Mouse (Mus musculus) MEL (cell line): Measurements from ENCODE around the gene Hoxd4. TPM values are rescaled to one million over a fixed set of nuclear protein-coding genes. Genes with fewer than 3 reads are reported as not detected.

Experiments
- DNase-seq: peaks from one replicate; pipeline ENCODE4 v3.0.0; 2011; ENCODE audit warnings: low read depth, low spot score
- H3K27ac ChIP-seq: 2 replicates; pipeline ENCODE4 v1.5.1; 2012; ENCODE audit warnings: low read depth, mild to moderate bottlenecking, control low read depth, low read length, moderate library complexity; ENCODE audit not compliant: control insufficient read depth
- H3K27me3 ChIP-seq, 2 experiments: fragments of 150-350 bp in 1 of 2; sonication (generic) in 1 of 2; 2 replicates each; pipeline ENCODE4 v1.6.1; 2012; ENCODE audit warnings: low read length in 2 of 2, mild to moderate bottlenecking in 2 of 2, improper control_type of control experiment in 1 of 2, moderate library complexity in 1 of 2; ENCODE audit not compliant: insufficient read depth in 2 of 2, control insufficient read depth in 1 of 2
- H3K36me3 ChIP-seq, 2 experiments: 2 replicates each; pipeline ENCODE4 v1.6.1; 2012 to 2014; ENCODE audit warnings: low read length in 2 of 2, improper control_type of control experiment in 1 of 2, inconsistent platforms in 1 of 2, mild to moderate bottlenecking in 1 of 2; ENCODE audit not compliant: insufficient read depth in 2 of 2, control insufficient read depth in 1 of 2
- H3K4me1 ChIP-seq, 2 experiments: fragments of 150-350 bp in 1 of 2; sonication (generic) in 1 of 2; 2 replicates each; pipeline ENCODE4 v1.6.1; 2012; ENCODE audit warnings: low read length in 2 of 2, improper control_type of control experiment in 1 of 2, mild to moderate bottlenecking in 1 of 2; ENCODE audit not compliant: insufficient read depth in 2 of 2, control insufficient read depth in 1 of 2
- H3K4me3 ChIP-seq, 2 experiments: fragments of 150-350 bp in 1 of 2; sonication (generic) in 1 of 2; 2 replicates each; pipeline ENCODE4 v1.5.1; 2012; ENCODE audit warnings: low read depth in 2 of 2, low read length in 2 of 2, mild to moderate bottlenecking in 2 of 2, moderate library complexity in 2 of 2, control low read depth in 1 of 2, improper control_type of control experiment in 1 of 2; ENCODE audit not compliant: control insufficient read depth in 1 of 2, insufficient read depth in 1 of 2
- H3K79me2 ChIP-seq: 2 replicates; pipeline ENCODE4 v1.6.1; 2012; ENCODE audit warnings: mild to moderate bottlenecking, low read length, moderate library complexity; ENCODE audit not compliant: control insufficient read depth, poor library complexity, insufficient read depth
- H3K9ac ChIP-seq: 2 replicates; pipeline ENCODE4 v1.6.1; 2012; ENCODE audit warnings: low read depth, mild to moderate bottlenecking, control low read depth, low read length, moderate library complexity; ENCODE audit not compliant: control insufficient read depth, poor library complexity, severe bottlenecking
- H3K9me3 ChIP-seq: fragments of 150-350 bp; sonication (generic); replicated peaks from 2 replicates; pipeline ENCODE4 v1.6.1; 2012; ENCODE audit warnings: mild to moderate bottlenecking, low read length, improper control_type of control experiment, moderate library complexity; ENCODE audit not compliant: insufficient read depth
- BHLHE40 ChIP-seq: IDR thresholded peaks from 2 replicates; pipeline ENCODE4 v1.6.1; 2012; ENCODE audit warnings: low read depth, mild to moderate bottlenecking, inconsistent platforms, low read length, improper control_type of control experiment, borderline replicate concordance
- CTCF ChIP-seq, 3 experiments: IDR thresholded peaks in 2 of 3; conservative IDR thresholded peaks in 1 of 3; 2 replicates each; pipeline ENCODE4 v1.5.1; 2011 to 2012; ENCODE audit warnings: low read length in 3 of 3, low read depth in 2 of 3, mild to moderate bottlenecking in 2 of 3, improper control_type of control experiment in 1 of 3, inconsistent platforms in 1 of 3, mixed read lengths in 1 of 3, moderate library complexity in 1 of 3; ENCODE audit not compliant: control insufficient read depth in 1 of 3, insufficient read depth in 1 of 3, poor library complexity in 1 of 3, severe bottlenecking in 1 of 3
- E2F4 ChIP-seq: IDR thresholded peaks from 2 replicates; pipeline ENCODE4 v1.6.1; 2011; ENCODE audit warnings: low read depth, low read length, improper control_type of control experiment, borderline replicate concordance
- ELF1 ChIP-seq: IDR thresholded peaks from 2 replicates; pipeline ENCODE4 v1.6.1; 2014; ENCODE audit warnings: low read depth, mild to moderate bottlenecking, inconsistent platforms, low read length, improper control_type of control experiment, moderate library complexity
- ETS1 ChIP-seq: IDR thresholded peaks from 2 replicates; pipeline ENCODE4 v1.6.1; 2012; ENCODE audit warnings: low read depth, mild to moderate bottlenecking, inconsistent platforms, low read length, improper control_type of control experiment, moderate library complexity
- GABPA ChIP-seq: IDR thresholded peaks from 2 replicates; pipeline ENCODE4 v1.6.1; 2012; ENCODE audit warnings: low read depth, mild to moderate bottlenecking, inconsistent platforms, low read length, improper control_type of control experiment, moderate library complexity
- GATA1 ChIP-seq: IDR thresholded peaks from 2 replicates; pipeline ENCODE4 v1.6.1; 2011; ENCODE audit warnings: low read depth, low read length, improper control_type of control experiment
- HCFC1 ChIP-seq: IDR thresholded peaks from 2 replicates; pipeline ENCODE4 v1.6.1; 2012; ENCODE audit warnings: low read depth, mild to moderate bottlenecking, inconsistent platforms, low read length, improper control_type of control experiment, moderate library complexity
- JUND ChIP-seq: IDR thresholded peaks from 2 replicates; pipeline ENCODE4 v1.6.1; 2011; ENCODE audit warnings: low read depth, mild to moderate bottlenecking, improper control_type of control experiment, low read length
- KAT2A ChIP-seq: conservative IDR thresholded peaks from 2 replicates; pipeline ENCODE4 v1.6.1; 2012; ENCODE audit warnings: low read depth, low read length, improper control_type of control experiment, inconsistent platforms
- MXI1 ChIP-seq: IDR thresholded peaks from 2 replicates; pipeline ENCODE4 v1.6.1; 2011; ENCODE audit warnings: mild to moderate bottlenecking, low read depth, low read length, improper control_type of control experiment
- POLR2A ChIP-seq, 2 experiments: IDR thresholded peaks; 2 replicates each; pipeline ENCODE4 v1.6.1; 2011 to 2012; ENCODE audit warnings: low read length in 2 of 2, mild to moderate bottlenecking in 2 of 2, control low read depth in 1 of 2, improper control_type of control experiment in 1 of 2, low read depth in 1 of 2, moderate library complexity in 1 of 2; ENCODE audit not compliant: control insufficient read depth in 1 of 2, insufficient read depth in 1 of 2, poor library complexity in 1 of 2
- POLR2AphosphoS2 ChIP-seq: IDR thresholded peaks from 2 replicates; pipeline ENCODE4 v1.6.1; 2011; ENCODE audit warnings: low read length, improper control_type of control experiment
- POLR2AphosphoS5 ChIP-seq: IDR thresholded peaks from 2 replicates; pipeline ENCODE4 v1.6.1; 2012; ENCODE audit warnings: low read depth, borderline replicate concordance, mild to moderate bottlenecking, inconsistent platforms, low read length, moderate library complexity, mixed read lengths
- RAD21 ChIP-seq: IDR thresholded peaks from 2 replicates; pipeline ENCODE4 v1.6.1; 2011; ENCODE audit warnings: mild to moderate bottlenecking, low read depth, low read length, improper control_type of control experiment
- RCOR1 ChIP-seq: IDR thresholded peaks from 2 replicates; pipeline ENCODE4 v1.6.1; 2012; ENCODE audit warnings: low read depth, mild to moderate bottlenecking, inconsistent platforms, low read length, improper control_type of control experiment
- SMC3 ChIP-seq: IDR thresholded peaks from 2 replicates; pipeline ENCODE4 v1.6.1; 2011; ENCODE audit warnings: low read depth, low read length, improper control_type of control experiment
- TBP ChIP-seq: IDR thresholded peaks from 2 replicates; pipeline ENCODE4 v1.8.0; 2011; ENCODE audit warnings: low read depth, low read length, improper control_type of control experiment
- TCF12 ChIP-seq: IDR thresholded peaks from 2 replicates; pipeline ENCODE4 v1.6.1; 2014; ENCODE audit warnings: low read depth, mild to moderate bottlenecking, inconsistent platforms, low read length, improper control_type of control experiment, moderate library complexity
- UBTF ChIP-seq: IDR thresholded peaks from 2 replicates; pipeline ENCODE4 v1.6.1; 2012; ENCODE audit warnings: low read depth, mild to moderate bottlenecking, inconsistent platforms, low read length, improper control_type of control experiment, moderate library complexity, borderline replicate concordance; ENCODE audit not compliant: insufficient read depth
- ZC3H11A ChIP-seq: IDR thresholded peaks from 2 replicates; pipeline ENCODE4 v1.6.1; 2012; ENCODE audit warnings: low read depth, mild to moderate bottlenecking, inconsistent platforms, low read length, improper control_type of control experiment
- ZKSCAN1 ChIP-seq: IDR thresholded peaks from 2 replicates; pipeline ENCODE4 v1.6.1; 2012; ENCODE audit warnings: low read depth, mild to moderate bottlenecking, inconsistent platforms, low read length, improper control_type of control experiment, moderate library complexity
- ZNF384 ChIP-seq: IDR thresholded peaks from 2 replicates; pipeline ENCODE4 v1.6.1; 2012; ENCODE audit warnings: low read depth, mild to moderate bottlenecking, inconsistent platforms, low read length, improper control_type of control experiment
- polyA plus RNA-seq, 2 experiments: library from polyadenylated mRNA; stranded (reverse) in 1 of 2; unstranded in 1 of 2; fragments of >175 nt in 1 of 2; fragments of >200 nt in 1 of 2; gene quantifications; 2 replicates each; pipeline versions ENCODE4 v1.2.1 to v1.2.4; 2012; ENCODE audit warnings: low replicate concordance in 2 of 2, low read depth in 1 of 2; ENCODE audit not compliant: insufficient read length in 2 of 2, insufficient read depth in 1 of 2, missing spikeins in 1 of 2
- total RNA-seq: library from RNA; depleted of rRNA; stranded (reverse); fragments of 300-350 nt; gene quantifications from 2 replicates; pipeline ENCODE4 v1.2.3, GENCODE M21; 2012

The Hoxd4 gene
- total and polyA plus RNA-seq, 3 experiments = not detected

- no peak overlapping the region for H3K9ac ChIP-seq
- no peak for DNase-seq
- H3K79me2 ChIP-seq = no peaks in the 10 kb centered on the region
- H3K27me3 ChIP-seq = no peaks in the 10 kb centered on the region; a peak in 1 of 4 replicates
- no peaks in the 10 kb centered on the region for H3K36me3 ChIP-seq
- no peaks in the 10 kb centered on the region for H3K9me3 ChIP-seq
- TF ChIP-seq E2F4 (no peak), CTCF (IDR thresholded peaks at IDR 0.05 in 2 of 3, conservative IDR thresholded peaks at IDR 0.05 in 1 of 3; ENCODE audit: control insufficient read depth in 1 of 3, insufficient read depth in 1 of 3, low read depth in 2 of 3, low read length in 3 of 3, poor library complexity in 1 of 3, severe bottlenecking in 1 of 3) (no peak), UBTF (no peak), JUND (no peak), POLR2AphosphoS2 (no peak), POLR2AphosphoS5 (no peak), SMC3 (no peak), ZNF384 (no peak), KAT2A (no peak)
- no peak overlapping the region for H3K27ac ChIP-seq
- H3K4me1 ChIP-seq = no peaks in the 10 kb centered on the region
- no peak overlapping the region for H3K4me3 ChIP-seq
Observed at GRCm38 (mm10) chr2:74750731-74751250, 39.1 kb downstream of the Hoxd4 start.

- no peaks in the 10 kb centered on the region; a peak in 1 of 4 replicates for H3K27me3 ChIP-seq
Observed at GRCm38 (mm10) chr2:74751861-74752260, 40.1 kb downstream of the Hoxd4 start.

More at GRCm38 (mm10) chr2:74751861-74752260, 40.1 kb downstream of the Hoxd4 start:
- Histone ChIP-seq H3K36me3 (no peaks in the 10 kb centered on the region), H3K9me3 (no peaks in the 10 kb centered on the region), H3K4me1 (no peaks in the 10 kb centered on the region), H3K79me2 (no peaks in the 10 kb centered on the region), H3K27ac (no peak overlapping the region), H3K9ac (no peak overlapping the region), H3K4me3 (no peak overlapping the region)
- DNase-seq = no peak
- no peak for TF ChIP-seq MXI1
- no peak for TF ChIP-seq GABPA
- no peak for TF ChIP-seq HCFC1
- no peak for TF ChIP-seq SMC3
- TF ChIP-seq RAD21 = no peak
- TF ChIP-seq BHLHE40 = no peak
- TF ChIP-seq POLR2AphosphoS2 = no peak
- no peak for TF ChIP-seq RCOR1
- no peak for TF ChIP-seq UBTF
- TF ChIP-seq TBP = no peak
- TF ChIP-seq ZC3H11A = no peak
- no peak for TF ChIP-seq ELF1
- TF ChIP-seq JUND = no peak
- TF ChIP-seq ZKSCAN1 = no peak
- no peak for TF ChIP-seq E2F4
- TF ChIP-seq CTCF (IDR thresholded peaks at IDR 0.05 in 2 of 3, conservative IDR thresholded peaks at IDR 0.05 in 1 of 3; ENCODE audit: control insufficient read depth in 1 of 3, insufficient read depth in 1 of 3, low read depth in 2 of 3, low read length in 3 of 3, poor library complexity in 1 of 3, severe bottlenecking in 1 of 3) = no peak
- TF ChIP-seq POLR2A (IDR thresholded peaks at IDR 0.05; ENCODE audit: control insufficient read depth in 1 of 2, insufficient read depth in 1 of 2, low read depth in 1 of 2, low read length in 2 of 2, poor library complexity in 1 of 2) = no peak
- TF ChIP-seq TCF12 = no peak
- TF ChIP-seq GATA1 = no peak
- no peak for TF ChIP-seq ETS1
